In the genomic region with DNA sequence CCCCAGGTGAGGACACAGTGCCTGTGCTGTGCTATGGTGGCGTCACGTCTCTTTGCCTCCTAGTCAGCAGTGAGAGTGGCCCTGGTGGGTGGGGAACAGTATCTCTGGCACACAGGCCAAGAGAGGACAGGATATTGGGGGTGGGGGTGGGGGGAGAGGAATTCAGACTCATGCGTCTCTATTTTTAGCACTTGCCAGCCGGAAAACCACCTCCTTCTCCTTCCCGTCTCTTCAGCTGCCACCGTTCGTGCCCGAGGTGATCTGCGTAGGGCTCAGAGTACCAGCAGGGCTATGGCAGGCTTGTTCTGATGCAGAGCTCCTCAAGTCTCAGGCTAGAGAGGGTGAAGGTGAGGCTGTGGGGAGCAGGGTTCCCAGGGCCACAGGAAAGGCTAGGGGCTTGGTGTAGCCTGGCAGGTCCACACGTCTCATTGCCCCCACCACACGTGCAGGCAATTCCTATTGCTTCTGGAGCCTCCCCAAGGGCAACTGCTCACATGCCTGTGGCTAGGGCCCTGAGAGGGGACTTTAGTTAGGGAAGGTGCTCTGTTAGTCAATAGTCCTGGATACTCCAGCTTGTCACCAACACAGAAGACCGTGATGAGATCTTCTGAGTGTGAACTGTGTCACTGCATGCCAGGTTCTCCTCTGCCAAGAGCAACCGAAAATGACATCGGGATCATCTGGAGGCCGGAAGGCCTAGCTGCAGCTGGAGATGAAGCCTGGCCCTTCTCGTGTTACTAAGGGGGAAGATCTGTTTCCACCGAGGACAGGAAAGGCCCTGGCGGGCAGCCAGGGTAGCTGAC, we compare ENCODE assay signal across 9 mouse cellular contexts. TPM values are rescaled to one million over a fixed set of nuclear protein-coding genes. Genes with fewer than 3 reads are reported as not detected.
DNase-seq lines count a peak whose midpoint lies in the region; ATAC-seq and TF ChIP-seq lines count a peak whose summit lies in the region.
"Had no signal": no experiment of that assay in that cellular context is flagged by ENCODE, and none has a peak within 500 bp of the region (broad histone marks: within the 10 kb centered on the region; RNA-seq: fewer than 3 reads in every experiment).

Gene Gpr146 (plus strand): TSS at position 230 of the 803 bp plus-strand sequence.

- H3K27me3 ChIP-seq in limb, embryonic 12.5 days: no peaks in the 10 kb centered on the region; the same call in 1 of the 2 replicates
- H3K27me3 ChIP-seq: Patski had no signal

- no peaks in the 10 kb centered on the region for H3K9me3 ChIP-seq in limb, embryonic 12.5 days

- H3K27ac ChIP-seq in left cerebral cortex, adult 2 months: peak within 1 kb of the TSS; percentile 82
- peak within 1 kb of the TSS; percentile 64; the same call in 1 of the 2 replicates for H3K27ac ChIP-seq in limb, embryonic 12.5 days

- no peak within 1 kb of the TSS for H3K9ac ChIP-seq in limb, embryonic 12.5 days (replicated peaks)

- TF ChIP-seq CTCF in left cerebral cortex, adult 2 months (IDR thresholded peaks at IDR 0.05): no peak

- WGBS in limb, embryonic 12.5 days: 74% methylated on average over 18 of the region's 18 CpGs

- H3K4me2 ChIP-seq in limb, embryonic 12.5 days: no peak within 1 kb of the TSS

- no peaks in the 10 kb centered on the region for H3K36me3 ChIP-seq in limb, embryonic 12.5 days

- no peak for DNase-seq in left cerebral cortex, adult 2 months (ENCODE audit: extremely low spot score in 1 of 2, low spot score in 2 of 2)
- DNase-seq in left cerebral cortex, adult 9 months (ENCODE audit: low spot score in 2 of 2): no peak
- DNase-seq in T-cell, adult 2 months (ENCODE audit: low spot score): peak; percentile 63
- DNase-seq in gastrocnemius, postnatal 25 days: peak; percentile 80
- peak; percentile 77 for DNase-seq in induced T-regulatory cell, adult 2 months (ENCODE audit: low read depth)
- peak; percentile 92 for DNase-seq in skeletal muscle tissue, adult 2 months (ENCODE audit: low read depth, low spot score)
- DNase-seq in urinary bladder, postnatal 36 days (ENCODE audit: low spot score in 2 of 2): no peak

- peaks cover 43% of the 10 kb centered on the region for H3K4me1 ChIP-seq in limb, embryonic 12.5 days (replicated peaks)

- intact Hi-C loops in left cerebral cortex, adult 2 months (cut with DNase I): no loop called here

- no peak for ATAC-seq in limb, embryonic 12.5 days (ENCODE audit: insufficient number of reproducible peaks, insufficient read depth, low FRiP score, low TSS enrichment, low read depth)
- ATAC-seq: Patski had no signal

- H3K4me3 ChIP-seq in left cerebral cortex, adult 2 months: no peak within 1 kb of the TSS
- no peak within 1 kb of the TSS for H3K4me3 ChIP-seq in limb, embryonic 12.5 days (replicated peaks)

RNA-seq across cellular contexts. Expression of gene Gpr146, which starts in this region (rescaled TPM):
- total RNA-seq in left cerebral cortex, adult 2 months (2021): 10 to 100 TPM; 12.5 to 13.9 TPM
- 10 to 100 TPM; 23.5 to 23.6 TPM for total RNA-seq in gastrocnemius, postnatal 25 days (2021)
- 1.7 and 2.3 TPM in 2 replicates for polyA plus RNA-seq in limb, embryonic 12.5 days (2016; fragmentation: Nextera tagmentation; extraction: Ambion mirVana)

Comparison
In these comparisons a context has a peak if more than half of its experiments do, and no peak if none do; other contexts are left out.
1. DNase-seq: peak in T-cell, adult 2 months (single experiment), gastrocnemius, postnatal 25 days (single experiment), induced T-regulatory cell, adult 2 months (single experiment) and skeletal muscle tissue, adult 2 months (single experiment); none in left cerebral cortex, adult 2 months (0 of 2), left cerebral cortex, adult 9 months (0 of 2) and urinary bladder, postnatal 36 days (0 of 2).